Mouse (Mus musculus) embryonic fibroblast, embryonic 13.5 days (primary cell): ENCODE data around the gene Pgam2.

ENCODE experiments used
- CTCF ChIP-seq: IDR thresholded peaks from 2 replicates; pipeline ENCODE4 v1.5.1; 2011; ENCODE audit warnings: mild to moderate bottlenecking, control low read depth, low read length, moderate library complexity, borderline replicate concordance; ENCODE audit not compliant: insufficient read depth
- POLR2A ChIP-seq: IDR thresholded peaks from 2 replicates; pipeline ENCODE4 v1.6.1; 2011; ENCODE audit warnings: low read depth, mild to moderate bottlenecking, control low read depth, low read length, moderate library complexity

DNA sequence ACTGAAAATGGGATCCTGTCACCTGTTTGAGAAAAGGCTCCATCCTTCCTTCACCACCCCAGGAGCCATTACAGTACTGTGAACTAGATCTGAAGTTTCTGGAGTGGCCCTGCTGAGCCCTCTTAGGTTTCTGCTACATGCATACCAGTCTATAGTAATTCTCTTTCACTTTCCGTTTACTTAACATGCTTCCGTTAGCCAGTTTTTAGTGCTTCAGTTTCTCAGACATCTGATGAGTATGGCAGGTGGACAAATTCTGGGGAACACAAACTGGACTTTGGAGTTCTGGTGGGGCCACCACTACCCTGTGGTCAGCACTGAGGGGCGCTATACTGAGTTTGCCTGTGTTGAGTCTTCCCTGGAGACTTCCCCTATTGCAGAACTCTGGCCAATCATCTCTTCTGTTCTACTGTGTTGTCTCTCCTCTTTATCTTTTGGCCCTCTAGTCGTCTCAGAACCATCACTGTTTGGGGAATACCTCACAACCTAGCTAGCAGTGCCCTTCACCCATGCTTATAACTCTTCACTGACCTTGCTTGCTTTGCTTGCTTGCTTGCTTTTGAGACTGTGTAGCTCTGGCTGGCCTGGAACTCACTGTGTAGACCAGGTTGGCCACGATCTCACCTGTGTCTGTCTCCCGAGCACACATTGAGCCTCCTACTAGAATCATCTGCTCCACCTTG, 14.3 kb downstream of the Pgam2 start:
- TF ChIP-seq CTCF, result no peak
- TF ChIP-seq POLR2A, result no peak
